Mouse (Mus musculus): Measurements from ENCODE around the gene Ace.

The Ace gene

GRCm38 (mm10) chr11:105944770-105945672 is 22.7 kb upstream of the Ace start:
- no peak for DNase-seq (ENCODE audit: low read depth, low spot score)

- DNase-seq (ENCODE audit: low read depth, low spot score) = no peak
Measured at GRCm38 (mm10) chr11:105946694-105947154, 21.0 kb upstream of the Ace start.

- no peak for DNase-seq (ENCODE audit: low read depth, low spot score)
Measured at GRCm38 (mm10) chr11:105948255-105948654, 19.5 kb upstream of the Ace start.

DNA sequence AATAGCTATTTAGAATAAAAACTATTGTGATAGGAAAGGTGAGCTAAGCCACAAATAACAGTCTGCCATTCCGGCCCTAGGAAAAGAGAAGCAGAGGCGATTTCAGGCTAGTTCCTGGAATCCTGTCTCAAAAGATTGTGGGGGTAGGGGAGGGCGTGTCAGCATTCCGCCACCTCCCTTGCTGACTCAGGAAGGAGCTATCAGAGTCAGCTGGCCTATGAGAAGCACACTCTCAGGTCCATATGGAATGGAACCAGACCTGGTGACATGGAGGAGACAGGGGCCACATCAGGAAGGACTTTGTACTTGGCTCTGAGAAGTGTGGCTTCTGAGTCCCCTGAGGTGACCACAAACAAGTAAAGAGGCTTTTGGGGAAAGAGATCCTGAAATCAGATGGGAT is 17.2 kb upstream of the Ace start:
- DNase-seq (ENCODE audit: low read depth, low spot score) = no peak

- DNase-seq (ENCODE audit: low read depth, low spot score) = no peak
Measured at GRCm38 (mm10) chr11:105951601-105952044, 16.1 kb upstream of the Ace start.

DNA sequence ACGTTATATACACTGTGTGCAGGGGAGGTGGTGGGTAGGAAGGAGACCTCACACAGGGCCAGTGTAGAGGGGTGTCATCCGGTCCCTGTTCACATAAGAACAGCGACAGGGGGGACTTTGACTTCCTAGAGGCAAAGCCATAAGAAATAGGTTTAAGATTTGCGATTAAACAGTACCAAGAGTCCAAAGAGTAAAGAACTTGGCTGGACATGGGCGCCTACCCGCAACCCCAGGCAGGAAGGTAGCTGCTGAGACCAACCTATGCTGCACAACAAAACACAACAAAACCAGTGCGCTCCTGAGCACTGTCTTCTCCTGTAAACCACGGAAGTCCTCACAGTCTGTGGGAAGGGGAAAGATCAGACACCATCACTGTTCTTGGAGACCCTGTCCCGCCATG is 15.6 kb upstream of the Ace start:
- DNase-seq (ENCODE audit: low read depth, low spot score) = no peak

GRCm38 (mm10) chr11:105952911-105953386 is 14.8 kb upstream of the Ace start, which contains the start of gene Cyb561:
Gene Cyb561 (minus strand): TSS chr11:105953336.
- DNase-seq (ENCODE audit: low read depth, low spot score) = no peak

GRCm38 (mm10) chr11:105953402-105953801 is 14.3 kb upstream of the Ace start:
- DNase-seq (ENCODE audit: low read depth, low spot score) = no peak

DNA sequence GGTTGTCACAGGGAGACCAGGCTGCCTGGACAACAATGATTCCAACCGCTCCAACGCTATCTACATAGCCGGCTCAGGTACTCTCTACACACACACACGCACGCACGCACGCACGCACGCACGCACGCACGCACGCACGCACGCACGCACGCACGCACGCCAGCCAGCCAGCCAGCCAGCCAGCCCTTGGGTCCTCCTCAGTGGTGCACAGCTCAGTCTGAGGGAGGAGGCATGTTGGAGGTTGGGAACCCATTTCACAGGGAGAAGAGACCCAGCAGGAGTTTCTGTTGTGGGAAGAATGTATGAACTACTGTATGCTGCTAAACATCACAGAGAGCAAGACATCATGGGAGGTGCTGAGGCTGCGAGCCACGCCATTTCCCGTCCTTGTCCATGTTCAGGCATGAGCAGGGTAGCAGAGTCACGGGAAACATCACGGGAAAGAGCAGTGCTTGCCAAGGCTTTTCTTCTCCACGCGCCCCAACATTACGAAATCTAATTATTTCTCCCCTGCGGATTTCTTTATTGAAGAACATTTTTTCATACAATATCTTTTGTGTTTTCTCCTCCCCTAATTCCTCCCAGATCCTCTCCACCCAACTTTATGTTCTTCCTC is 11.8 kb upstream of the Ace start:
- DNase-seq (ENCODE audit: low read depth, low spot score) = no peak

DNA sequence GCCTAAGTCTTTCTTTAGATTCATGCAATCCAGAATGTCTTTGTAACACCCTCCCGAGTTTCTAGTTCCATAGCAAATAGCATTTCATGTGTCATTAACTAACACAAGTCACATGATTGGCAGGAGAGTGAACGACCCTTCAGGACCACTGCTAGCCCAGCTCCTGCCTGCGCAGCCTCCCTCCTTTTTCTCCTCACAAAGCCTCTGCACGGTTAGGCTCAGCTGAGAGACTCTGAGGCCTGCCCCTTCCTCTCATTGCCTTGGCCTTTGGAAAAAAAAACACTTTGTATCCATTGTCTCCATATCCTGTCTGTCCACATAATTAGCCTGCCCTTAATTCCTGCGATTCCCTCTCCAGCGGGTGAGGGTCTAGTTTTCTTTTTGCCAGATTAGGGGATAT is 10.2 kb upstream of the Ace start:
- DNase-seq (ENCODE audit: low read depth, low spot score) = no peak

DNA sequence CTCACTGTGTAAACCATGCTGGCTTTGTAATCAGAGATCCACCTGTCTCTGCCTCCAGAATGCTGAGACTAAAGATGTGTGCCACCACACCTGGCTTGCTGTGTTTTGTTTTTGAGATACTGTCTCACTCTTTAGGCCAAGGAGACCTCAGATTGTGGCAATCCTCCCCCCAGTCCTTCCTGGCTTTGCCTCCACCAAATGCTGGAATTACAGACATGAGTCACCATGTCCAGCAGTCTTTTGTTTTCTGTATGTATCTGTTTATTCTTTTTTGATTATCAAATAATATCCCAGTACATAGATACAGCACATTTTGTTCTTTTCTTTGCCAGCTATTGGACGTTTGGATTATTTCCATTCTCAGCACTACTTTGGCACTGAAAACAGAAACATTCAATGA is 9.2 kb upstream of the Ace start:
- no peak for DNase-seq (ENCODE audit: low read depth, low spot score)

DNA sequence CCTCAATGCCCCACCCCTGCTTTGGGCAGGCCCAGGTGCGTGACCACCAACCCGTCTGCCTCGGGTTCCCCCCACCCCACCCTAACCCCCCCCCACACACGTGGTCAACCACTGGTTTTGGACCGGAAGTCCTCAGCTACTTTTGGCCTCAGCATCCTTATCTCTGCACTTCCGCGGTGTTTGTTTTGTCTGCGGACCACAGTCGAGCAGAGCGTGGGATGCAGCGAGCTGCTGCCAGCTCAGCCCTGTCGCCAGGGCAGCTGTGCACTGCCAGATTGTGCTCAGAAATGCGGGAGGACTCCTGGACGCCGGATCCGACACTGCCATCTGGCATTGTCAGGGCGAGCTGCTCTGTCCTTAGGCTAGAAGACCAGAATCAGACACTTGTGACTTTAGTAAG is 8.4 kb upstream of the Ace start:
- DNase-seq (ENCODE audit: low read depth, low spot score) = no peak

GRCm38 (mm10) chr11:105964691-105965090 is 3.1 kb upstream of the Ace start:
- no peak for DNase-seq (ENCODE audit: low read depth, low spot score)

GRCm38 (mm10) chr11:105966288-105966687 is 1.5 kb upstream of the Ace start:
- no peak for DNase-seq (ENCODE audit: low read depth, low spot score)

- DNase-seq (ENCODE audit: low read depth, low spot score) = no peak
Measured at GRCm38 (mm10) chr11:105968948-105969347, 1.2 kb downstream of the Ace start.

- DNase-seq (ENCODE audit: low read depth, low spot score) = no peak
Measured at GRCm38 (mm10) chr11:105969516-105969915, 1.8 kb downstream of the Ace start.

DNA sequence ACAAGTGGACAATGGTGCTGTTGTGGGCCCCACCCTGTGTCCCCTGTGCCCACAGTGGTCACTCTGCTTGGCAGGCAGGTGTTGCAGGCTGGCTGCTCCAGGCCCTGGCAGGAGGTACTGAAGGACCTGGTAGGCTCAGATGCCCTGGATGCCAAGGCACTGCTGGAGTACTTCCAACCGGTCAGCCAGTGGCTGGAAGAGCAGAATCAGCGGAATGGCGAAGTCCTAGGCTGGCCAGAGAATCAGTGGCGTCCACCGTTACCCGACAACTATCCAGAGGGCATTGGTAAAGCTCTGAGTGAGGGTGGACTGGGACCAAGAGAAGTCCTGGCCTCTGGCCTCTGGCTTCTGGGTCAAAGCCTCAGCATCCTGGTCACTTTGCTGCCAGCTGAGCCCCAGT is 6.8 kb downstream of the Ace start:
- no peak for DNase-seq (ENCODE audit: low read depth, low spot score)

- DNase-seq (ENCODE audit: low read depth, low spot score) = no peak
Measured at GRCm38 (mm10) chr11:105975050-105975449, 7.3 kb downstream of the Ace start.

- no peak for DNase-seq (ENCODE audit: low read depth, low spot score)
Measured at GRCm38 (mm10) chr11:105975636-105976035, 7.9 kb downstream of the Ace start.

DNA sequence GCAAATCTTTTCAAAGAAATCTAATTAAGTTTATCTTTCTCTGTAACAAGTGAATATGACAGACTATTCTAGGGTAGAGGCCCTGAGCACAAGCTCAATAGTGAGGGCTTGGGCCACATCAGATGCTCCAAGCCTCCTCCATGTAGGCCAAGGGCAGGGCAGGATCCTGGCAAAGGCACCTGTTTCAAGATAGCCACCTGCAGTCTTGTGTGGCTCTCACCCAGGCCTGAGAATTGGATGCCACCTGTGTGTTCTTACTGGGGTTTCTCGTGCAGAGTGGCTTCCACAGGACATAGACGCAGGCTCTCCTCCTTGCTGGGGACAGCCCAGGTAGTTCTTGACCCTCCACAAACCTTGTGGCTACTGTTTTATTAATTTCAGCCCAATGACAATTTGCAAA is 10.5 kb downstream of the Ace start:
- DNase-seq (ENCODE audit: low read depth, low spot score) = no peak

DNA sequence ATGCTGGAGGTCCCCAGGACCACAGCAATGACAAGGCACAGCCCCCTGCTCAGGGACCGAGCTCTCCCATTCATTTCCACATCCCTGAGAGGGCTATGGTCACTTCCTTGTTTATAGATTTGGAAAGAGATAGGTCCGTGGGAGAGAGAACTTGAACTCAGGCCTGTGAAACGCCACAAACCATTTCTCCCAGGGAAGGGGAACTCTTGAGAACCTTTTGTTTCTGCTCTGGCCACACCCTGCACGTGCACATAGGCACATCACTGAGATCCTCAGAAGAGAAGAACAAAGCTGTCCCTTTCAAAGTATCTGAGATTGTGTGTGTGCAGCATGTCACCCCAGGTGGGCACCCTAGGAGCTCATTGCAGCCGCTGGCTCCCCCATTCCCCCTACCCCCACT is 10.9 kb downstream of the Ace start:
- no peak for DNase-seq (ENCODE audit: low read depth, low spot score)

DNA sequence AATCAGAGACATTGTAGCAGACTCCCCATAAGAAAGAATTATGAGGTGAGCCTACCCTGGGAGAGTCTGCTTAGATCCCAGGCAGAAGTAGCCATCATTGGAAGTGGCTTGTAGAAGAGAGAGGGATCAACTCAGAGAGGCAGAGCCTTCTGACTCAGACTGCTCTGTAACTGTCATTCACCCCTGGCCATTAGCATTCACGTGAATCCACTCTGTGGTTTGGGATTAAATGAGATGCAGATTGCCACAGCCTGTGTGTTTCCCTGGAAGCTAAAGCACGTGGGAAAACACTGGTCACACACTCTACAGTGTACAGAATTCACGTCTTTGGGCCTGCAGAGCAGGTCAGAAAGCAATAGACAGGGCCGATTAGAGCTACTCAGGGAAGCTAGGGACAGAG is 16.7 kb downstream of the Ace start:
- no peak for DNase-seq (ENCODE audit: low read depth, low spot score)

DNA sequence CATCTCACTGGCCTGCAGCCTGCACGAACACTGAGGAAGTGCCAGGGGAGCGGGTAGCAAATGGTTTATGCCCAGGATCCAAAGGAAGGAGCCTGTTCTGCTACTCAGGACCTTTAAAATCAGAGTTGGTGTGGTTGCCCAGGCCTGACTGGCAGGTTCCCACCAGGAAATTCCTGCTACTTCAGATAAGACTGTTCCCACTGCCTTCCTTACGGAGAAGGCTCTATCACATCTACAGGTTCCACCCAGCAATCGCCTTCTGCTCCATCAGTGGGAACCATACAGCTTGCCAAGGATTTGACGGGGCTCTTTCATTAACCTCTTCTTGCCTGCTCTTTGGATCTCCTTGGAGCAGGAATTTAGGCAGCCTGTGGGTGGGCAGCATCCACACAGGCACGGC is 19.7 kb downstream of the Ace start:
- DNase-seq (ENCODE audit: low read depth, low spot score) = no peak

Measured in telencephalon, adult 2 months (tissue).